Mouse (Mus musculus) liver, adult 2 months (tissue): ENCODE measurements around the gene Ndufa7.

Source experiments
- CTCF ChIP-seq: fragments of 200-500 bp; IDR thresholded peaks from 2 replicates; pipeline ENCODE4 v1.5.1; 2011; ENCODE audit warnings: low read depth, low read length, control low read depth
- POLR2A ChIP-seq: fragments of 200-500 bp; IDR thresholded peaks from 2 replicates; pipeline ENCODE4 v1.6.1; 2011; ENCODE audit warnings: low read length, control low read depth; ENCODE audit not compliant: insufficient read depth; ENCODE audit errors: extremely low read depth

DNA sequence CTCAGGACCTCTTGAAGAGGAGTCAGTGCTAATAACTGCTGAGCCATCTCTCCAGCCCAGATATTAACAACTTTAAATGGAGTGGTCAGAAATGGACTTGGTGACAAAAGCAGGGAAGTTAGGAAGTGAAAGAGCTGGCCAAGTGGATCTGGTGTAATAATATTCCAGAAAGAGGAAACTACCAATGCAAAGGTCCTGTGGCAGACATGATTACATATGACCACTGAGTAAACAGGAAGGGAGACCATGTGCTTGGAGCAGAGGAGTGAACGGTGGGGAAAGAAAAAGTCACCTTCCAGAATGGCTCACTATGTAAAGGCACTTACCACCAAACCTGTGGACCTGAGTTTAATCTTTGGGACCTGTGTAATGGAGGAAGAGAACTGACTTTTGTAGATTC, 25.1 kb upstream of the Ndufa7 start:
- TF ChIP-seq CTCF (no peak), POLR2A (no peak)
